Mouse (Mus musculus) brain, embryonic 18.5 days (tissue): ENCODE measurements around the gene Lim2.
A peak's percentile ranks its signal among the peaks of the same experiment; 100 is the strongest.

Experiments
- DNase-seq: peaks from one replicate; pipeline ENCODE4 v3.0.0-alpha.2; 2012; ENCODE audit warnings: low read depth, low spot score

Gene Lim2

GRCm38 (mm10) chr7:43443917-43444293 lies 16.4 kb downstream of the Lim2 start, which contains the start of the genes Etfb and Gm45233:
Etfb (plus strand) TSS chr7:43444083.
Gm45233 (plus strand) TSS chr7:43444128.
- DNase-seq = peak; percentile 89

- no peak for DNase-seq
Measured at GRCm38 (mm10) chr7:43447801-43448200, 20.3 kb downstream of the Lim2 start.

- no peak for DNase-seq
Measured at GRCm38 (mm10) chr7:43448246-43448645, 20.8 kb downstream of the Lim2 start.

GRCm38 (mm10) chr7:43449811-43450210 lies 22.3 kb downstream of the Lim2 start:
- no peak for DNase-seq

- DNase-seq = no peak
Measured at GRCm38 (mm10) chr7:43451726-43452125, 24.3 kb downstream of the Lim2 start.

- DNase-seq = no peak
Measured at GRCm38 (mm10) chr7:43452609-43453008, 25.1 kb downstream of the Lim2 start.

GRCm38 (mm10) chr7:43453599-43454355 lies 26.3 kb downstream of the Lim2 start:
- no peak for DNase-seq

GRCm38 (mm10) chr7:43454371-43454770 lies 26.9 kb downstream of the Lim2 start:
- no peak for DNase-seq

GRCm38 (mm10) chr7:43462851-43463250 lies 35.4 kb downstream of the Lim2 start, which contains the start of gene Vsig10l:
Vsig10l (plus strand) TSS chr7:43463151.
- no peak for DNase-seq

- no peak for DNase-seq
Measured at GRCm38 (mm10) chr7:43463976-43464375, 36.5 kb downstream of the Lim2 start.

GRCm38 (mm10) chr7:43464864-43465343 lies 37.4 kb downstream of the Lim2 start:
- DNase-seq = no peak

GRCm38 (mm10) chr7:43465344-43466098 lies 38.1 kb downstream of the Lim2 start:
- peak; percentile 72 for DNase-seq

GRCm38 (mm10) chr7:43466099-43466694 lies 38.7 kb downstream of the Lim2 start:
- DNase-seq = no peak

GRCm38 (mm10) chr7:43470373-43470772 lies 42.9 kb downstream of the Lim2 start:
- DNase-seq = no peak

- DNase-seq = no peak
Measured at GRCm38 (mm10) chr7:43475706-43476105, 48.2 kb downstream of the Lim2 start.

GRCm38 (mm10) chr7:43476376-43476775 lies 48.9 kb downstream of the Lim2 start:
- DNase-seq = no peak

GRCm38 (mm10) chr7:43481191-43481590 lies 53.7 kb downstream of the Lim2 start:
- no peak for DNase-seq

- no peak for DNase-seq
Measured at GRCm38 (mm10) chr7:43482090-43482716, 54.7 kb downstream of the Lim2 start.

GRCm38 (mm10) chr7:43483236-43483635 lies 55.8 kb downstream of the Lim2 start:
- DNase-seq = no peak
